Mouse (Mus musculus) retina, postnatal 1 day (tissue): ENCODE measurements at regions not wholly inside any gene's neighbourhood (a gene's known extent, or its start where the extent isn't known, plus 50 kb on each side); places are given as distances from the start of the nearest gene placed in this dataset.
"Not testable (repeated sequence)": the region's sequence is repeated elsewhere in the genome, so short reads cannot be mapped to it uniquely, and the experiment has no call there.

Experiments used
- DNase-seq: peaks from one replicate; pipeline ENCODE4 v3.0.0-alpha.2; 2012

- peak; percentile 76 for DNase-seq
Observed at GRCm38 (mm10) chr7:111969198-111969887, 54.0 kb upstream of the Usp47 start.

- peak; percentile 60 for DNase-seq
Observed at GRCm38 (mm10) chr7:111968261-111968660, 55.0 kb upstream of the Usp47 start.

GRCm38 (mm10) chr7:111966716-111967115 is 56.6 kb upstream of the Usp47 start:
- no peak for DNase-seq

- DNase-seq = no peak
Observed at GRCm38 (mm10) chr7:111963969-111964368, 59.3 kb upstream of the Usp47 start.

GRCm38 (mm10) chr7:111959977-111960376 is 63.3 kb upstream of the Usp47 start:
- no peak for DNase-seq

- no peak for DNase-seq
Observed at GRCm38 (mm10) chr7:111956671-111957070, 66.6 kb upstream of the Usp47 start.

GRCm38 (mm10) chr7:111939631-111940030 is 83.7 kb upstream of the Usp47 start:
- DNase-seq = peak; percentile 7

- DNase-seq = no peak
Observed at GRCm38 (mm10) chr7:111937547-111937946, 85.8 kb upstream of the Usp47 start.

- DNase-seq = no peak
Observed at GRCm38 (mm10) chr7:111937102-111937501, 86.2 kb upstream of the Usp47 start.

- no peak for DNase-seq
Observed at GRCm38 (mm10) chr7:111932725-111933124, 90.6 kb upstream of the Usp47 start.

- DNase-seq = peak; percentile 48
Observed at GRCm38 (mm10) chr7:111919961-111920360, 103.3 kb upstream of the Usp47 start.

- no peak for DNase-seq
Observed at GRCm38 (mm10) chr7:111903741-111904231, 119.5 kb upstream of the Usp47 start.

GRCm38 (mm10) chr7:111897016-111897415 is 117.2 kb upstream of the Galnt18 start:
- DNase-seq = no peak

- DNase-seq = peak; percentile 96
Observed at GRCm38 (mm10) chr7:111896255-111896654, 116.5 kb upstream of the Galnt18 start.

- no peak for DNase-seq
Observed at GRCm38 (mm10) chr7:111882991-111883390, 103.2 kb upstream of the Galnt18 start.

- DNase-seq = no peak
Observed at GRCm38 (mm10) chr7:111880067-111880675, 100.4 kb upstream of the Galnt18 start.

GRCm38 (mm10) chr7:111877591-111877990 is 97.8 kb upstream of the Galnt18 start:
- DNase-seq = no peak

- DNase-seq = no peak
Observed at GRCm38 (mm10) chr7:111875949-111876348, 96.2 kb upstream of the Galnt18 start.

- DNase-seq = no peak
Observed at GRCm38 (mm10) chr7:111869337-111869736, 89.6 kb upstream of the Galnt18 start.

- DNase-seq = peak; percentile 8
Observed at GRCm38 (mm10) chr7:111863035-111863434, 83.3 kb upstream of the Galnt18 start.

- not testable (repeated sequence) for DNase-seq
Observed at GRCm38 (mm10) chr7:111858291-111858690, 78.5 kb upstream of the Galnt18 start.

- DNase-seq = no peak
Observed at GRCm38 (mm10) chr7:111856977-111857376, 77.2 kb upstream of the Galnt18 start.

- no peak for DNase-seq
Observed at GRCm38 (mm10) chr7:111855309-111855708, 75.5 kb upstream of the Galnt18 start.

- DNase-seq = no peak
Observed at GRCm38 (mm10) chr7:111846417-111846816, 66.6 kb upstream of the Galnt18 start.
